Mouse (Mus musculus) MEL (cell line): ENCODE measurements around the gene Npnt. TPM values are rescaled to one million over a fixed set of nuclear protein-coding genes. Genes with fewer than 3 reads are reported as not detected.

Experiments used
- DNase-seq: peaks from one replicate; pipeline ENCODE4 v3.0.0; 2011; ENCODE audit warnings: low read depth, low spot score
- H3K27ac ChIP-seq: 2 replicates; pipeline ENCODE4 v1.5.1; 2012; ENCODE audit warnings: low read depth, mild to moderate bottlenecking, control low read depth, low read length, moderate library complexity; ENCODE audit not compliant: control insufficient read depth
- H3K27me3 ChIP-seq, 2 experiments: fragments of 150-350 bp in 1 of 2; sonication (generic) in 1 of 2; 2 replicates each; pipeline ENCODE4 v1.6.1; 2012; ENCODE audit warnings: low read length in 2 of 2, mild to moderate bottlenecking in 2 of 2, improper control_type of control experiment in 1 of 2, moderate library complexity in 1 of 2; ENCODE audit not compliant: insufficient read depth in 2 of 2, control insufficient read depth in 1 of 2
- H3K36me3 ChIP-seq, 2 experiments: 2 replicates each; pipeline ENCODE4 v1.6.1; 2012 to 2014; ENCODE audit warnings: low read length in 2 of 2, improper control_type of control experiment in 1 of 2, inconsistent platforms in 1 of 2, mild to moderate bottlenecking in 1 of 2; ENCODE audit not compliant: insufficient read depth in 2 of 2, control insufficient read depth in 1 of 2
- H3K4me1 ChIP-seq, 2 experiments: fragments of 150-350 bp in 1 of 2; sonication (generic) in 1 of 2; 2 replicates each; pipeline ENCODE4 v1.6.1; 2012; ENCODE audit warnings: low read length in 2 of 2, improper control_type of control experiment in 1 of 2, mild to moderate bottlenecking in 1 of 2; ENCODE audit not compliant: insufficient read depth in 2 of 2, control insufficient read depth in 1 of 2
- H3K4me3 ChIP-seq, 2 experiments: fragments of 150-350 bp in 1 of 2; sonication (generic) in 1 of 2; 2 replicates each; pipeline ENCODE4 v1.5.1; 2012; ENCODE audit warnings: low read depth in 2 of 2, low read length in 2 of 2, mild to moderate bottlenecking in 2 of 2, moderate library complexity in 2 of 2, control low read depth in 1 of 2, improper control_type of control experiment in 1 of 2; ENCODE audit not compliant: control insufficient read depth in 1 of 2, insufficient read depth in 1 of 2
- H3K79me2 ChIP-seq: 2 replicates; pipeline ENCODE4 v1.6.1; 2012; ENCODE audit warnings: mild to moderate bottlenecking, low read length, moderate library complexity; ENCODE audit not compliant: control insufficient read depth, poor library complexity, insufficient read depth
- H3K9ac ChIP-seq: 2 replicates; pipeline ENCODE4 v1.6.1; 2012; ENCODE audit warnings: low read depth, mild to moderate bottlenecking, control low read depth, low read length, moderate library complexity; ENCODE audit not compliant: control insufficient read depth, poor library complexity, severe bottlenecking
- H3K9me3 ChIP-seq: fragments of 150-350 bp; sonication (generic); replicated peaks from 2 replicates; pipeline ENCODE4 v1.6.1; 2012; ENCODE audit warnings: mild to moderate bottlenecking, low read length, improper control_type of control experiment, moderate library complexity; ENCODE audit not compliant: insufficient read depth
- CTCF ChIP-seq, 3 experiments: IDR thresholded peaks in 2 of 3; conservative IDR thresholded peaks in 1 of 3; 2 replicates each; pipeline ENCODE4 v1.5.1; 2011 to 2012; ENCODE audit warnings: low read length in 3 of 3, low read depth in 2 of 3, mild to moderate bottlenecking in 2 of 3, improper control_type of control experiment in 1 of 3, inconsistent platforms in 1 of 3, mixed read lengths in 1 of 3, moderate library complexity in 1 of 3; ENCODE audit not compliant: control insufficient read depth in 1 of 3, insufficient read depth in 1 of 3, poor library complexity in 1 of 3, severe bottlenecking in 1 of 3
- EP300 ChIP-seq, 2 experiments: IDR thresholded peaks; 2 replicates each; pipeline ENCODE4 v1.6.1; 2011; ENCODE audit warnings: improper control_type of control experiment in 2 of 2, low read length in 2 of 2, low read depth in 1 of 2, mild to moderate bottlenecking in 1 of 2
- ETS1 ChIP-seq: IDR thresholded peaks from 2 replicates; pipeline ENCODE4 v1.6.1; 2012; ENCODE audit warnings: low read depth, mild to moderate bottlenecking, inconsistent platforms, low read length, improper control_type of control experiment, moderate library complexity
- GABPA ChIP-seq: IDR thresholded peaks from 2 replicates; pipeline ENCODE4 v1.6.1; 2012; ENCODE audit warnings: low read depth, mild to moderate bottlenecking, inconsistent platforms, low read length, improper control_type of control experiment, moderate library complexity
- GATA1 ChIP-seq: IDR thresholded peaks from 2 replicates; pipeline ENCODE4 v1.6.1; 2011; ENCODE audit warnings: low read depth, low read length, improper control_type of control experiment
- HCFC1 ChIP-seq: IDR thresholded peaks from 2 replicates; pipeline ENCODE4 v1.6.1; 2012; ENCODE audit warnings: low read depth, mild to moderate bottlenecking, inconsistent platforms, low read length, improper control_type of control experiment, moderate library complexity
- KAT2A ChIP-seq: conservative IDR thresholded peaks from 2 replicates; pipeline ENCODE4 v1.6.1; 2012; ENCODE audit warnings: low read depth, low read length, improper control_type of control experiment, inconsistent platforms
- MAX ChIP-seq: IDR thresholded peaks from 2 replicates; pipeline ENCODE4 v1.6.1; 2011; ENCODE audit warnings: low read length, improper control_type of control experiment
- MEF2A ChIP-seq: IDR thresholded peaks from 2 replicates; pipeline ENCODE4 v1.6.1; 2014; ENCODE audit warnings: low read depth, mild to moderate bottlenecking, inconsistent platforms, low read length, improper control_type of control experiment; ENCODE audit not compliant: poor library complexity, insufficient replicate concordance, severe bottlenecking; ENCODE audit errors: extremely low read depth
- MXI1 ChIP-seq: IDR thresholded peaks from 2 replicates; pipeline ENCODE4 v1.6.1; 2011; ENCODE audit warnings: mild to moderate bottlenecking, low read depth, low read length, improper control_type of control experiment
- NELFE ChIP-seq: IDR thresholded peaks from 2 replicates; pipeline ENCODE4 v1.6.1; 2011; ENCODE audit warnings: low read depth, low read length, improper control_type of control experiment
- POLR2AphosphoS2 ChIP-seq: IDR thresholded peaks from 2 replicates; pipeline ENCODE4 v1.6.1; 2011; ENCODE audit warnings: low read length, improper control_type of control experiment
- POLR2AphosphoS5 ChIP-seq: IDR thresholded peaks from 2 replicates; pipeline ENCODE4 v1.6.1; 2012; ENCODE audit warnings: low read depth, borderline replicate concordance, mild to moderate bottlenecking, inconsistent platforms, low read length, moderate library complexity, mixed read lengths
- RCOR1 ChIP-seq: IDR thresholded peaks from 2 replicates; pipeline ENCODE4 v1.6.1; 2012; ENCODE audit warnings: low read depth, mild to moderate bottlenecking, inconsistent platforms, low read length, improper control_type of control experiment
- SIN3A ChIP-seq: IDR thresholded peaks from 2 replicates; pipeline ENCODE4 v1.6.1; 2012; ENCODE audit warnings: low read length, improper control_type of control experiment, inconsistent platforms
- SMC3 ChIP-seq: IDR thresholded peaks from 2 replicates; pipeline ENCODE4 v1.6.1; 2011; ENCODE audit warnings: low read depth, low read length, improper control_type of control experiment
- TAL1 ChIP-seq: IDR thresholded peaks from 2 replicates; pipeline ENCODE4 v1.6.1; 2012; ENCODE audit warnings: mild to moderate bottlenecking, inconsistent platforms, low read length, moderate library complexity, mixed read lengths
- TCF12 ChIP-seq: IDR thresholded peaks from 2 replicates; pipeline ENCODE4 v1.6.1; 2014; ENCODE audit warnings: low read depth, mild to moderate bottlenecking, inconsistent platforms, low read length, improper control_type of control experiment, moderate library complexity
- UBTF ChIP-seq: IDR thresholded peaks from 2 replicates; pipeline ENCODE4 v1.6.1; 2012; ENCODE audit warnings: low read depth, mild to moderate bottlenecking, inconsistent platforms, low read length, improper control_type of control experiment, moderate library complexity, borderline replicate concordance; ENCODE audit not compliant: insufficient read depth
- USF2 ChIP-seq, 2 experiments: IDR thresholded peaks; 2 replicates each; pipeline ENCODE4 v1.6.1; 2011 to 2012; ENCODE audit warnings: improper control_type of control experiment in 2 of 2, low read length in 2 of 2, borderline replicate concordance in 1 of 2, inconsistent platforms in 1 of 2, low read depth in 1 of 2, mild to moderate bottlenecking in 1 of 2; ENCODE audit not compliant: insufficient read depth in 1 of 2
- polyA plus RNA-seq, 2 experiments: library from polyadenylated mRNA; stranded (reverse) in 1 of 2; unstranded in 1 of 2; fragments of >175 nt in 1 of 2; fragments of >200 nt in 1 of 2; gene quantifications; 2 replicates each; pipeline versions ENCODE4 v1.2.1 to v1.2.4; 2012; ENCODE audit warnings: low replicate concordance in 2 of 2, low read depth in 1 of 2; ENCODE audit not compliant: insufficient read length in 2 of 2, insufficient read depth in 1 of 2, missing spikeins in 1 of 2
- total RNA-seq: library from RNA; depleted of rRNA; stranded (reverse); fragments of 300-350 nt; gene quantifications from 2 replicates; pipeline ENCODE4 v1.2.3, GENCODE M21; 2012

Npnt gene
- total and polyA plus RNA-seq, 3 experiments, result 0.06 TPM; not detected in 2

DNA sequence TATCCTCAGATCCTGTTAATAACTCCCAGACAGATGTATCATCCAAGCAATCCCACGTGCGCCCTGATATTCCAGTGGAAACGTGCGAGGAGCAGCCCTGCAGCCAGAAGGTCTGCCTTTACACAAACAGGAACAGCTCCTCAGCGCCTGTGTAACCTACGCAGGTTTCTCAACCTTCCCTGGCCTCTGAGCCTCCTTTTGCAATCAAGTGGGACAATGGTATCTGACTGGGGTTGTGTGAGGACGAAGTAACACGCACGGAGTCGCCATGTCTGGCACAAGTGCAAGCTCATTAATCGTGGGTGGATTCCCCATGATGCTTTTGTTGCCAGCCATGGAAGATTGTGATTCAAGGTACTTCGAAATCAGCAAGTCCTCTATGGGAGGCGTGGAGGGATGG, 86.2 kb downstream of the Npnt start:
- H3K4me3 ChIP-seq, result 0 out of 4 replicates have a peak overlapping the region, but pooled peaks of 1 of the 2 experiments have one; percentile 43

GRCm38 (mm10) chr3:132860796-132861195, 89.3 kb downstream of the Npnt start:
- H3K27ac ChIP-seq, result no peak overlapping the region
- peaks cover 0 to 8% of the 10 kb centered on the region in 2 experiments; a peak in 2 of 4 replicates for H3K36me3 ChIP-seq
- H3K9me3 ChIP-seq, result no peaks in the 10 kb centered on the region
- H3K4me1 ChIP-seq, result peaks cover 6 to 28% of the 10 kb centered on the region in 2 experiments
- TF ChIP-seq UBTF (no peak), POLR2AphosphoS5 (no peak), SMC3 (no peak), USF2 (IDR thresholded peaks at IDR 0.05; ENCODE audit: borderline replicate concordance in 1 of 2, insufficient read depth in 1 of 2, low read depth in 1 of 2, low read length in 2 of 2) (no peak)
- TF ChIP-seq, all 39 proteins: peak for 0
- Histone ChIP-seq H3K79me2 (no peaks in the 10 kb centered on the region), H3K9ac (no peak overlapping the region), H3K4me3 (no peak overlapping the region; a peak in 1 of 4 replicates), H3K27me3 (no peaks in the 10 kb centered on the region; a peak in 1 of 4 replicates)
- DNase-seq, result no peak

More for the DNA sequence above, 86.2 kb downstream of the Npnt start:
- Histone ChIP-seq H3K27ac (no peak overlapping the region), H3K9ac (no peak overlapping the region), H3K79me2 (no peaks in the 10 kb centered on the region), H3K27me3 (no peaks in the 10 kb centered on the region; a peak in 1 of 4 replicates), H3K36me3 (peaks cover 0 to 8% of the 10 kb centered on the region in 2 experiments; a peak in 2 of 4 replicates), H3K9me3 (no peaks in the 10 kb centered on the region), H3K4me1 (peaks cover 6 to 27% of the 10 kb centered on the region in 2 experiments)
- TF ChIP-seq POLR2AphosphoS2 (no peak), MEF2A (no peak), EP300 (IDR thresholded peaks at IDR 0.05; ENCODE audit: low read depth in 1 of 2, low read length in 2 of 2) (0 out of 4 replicates have a peak, but pooled peaks of 1 of the 2 experiments have one; percentile 8), CTCF (IDR thresholded peaks at IDR 0.05 in 2 of 3, conservative IDR thresholded peaks at IDR 0.05 in 1 of 3; ENCODE audit: control insufficient read depth in 1 of 3, insufficient read depth in 1 of 3, low read depth in 2 of 3, low read length in 3 of 3, poor library complexity in 1 of 3, severe bottlenecking in 1 of 3) (no peak), KAT2A (no peak)
- no peak for DNase-seq

- TF ChIP-seq TCF12, result peak; percentile 76
- TF ChIP-seq EP300 (IDR thresholded peaks at IDR 0.05; ENCODE audit: low read depth in 1 of 2, low read length in 2 of 2), result peak; percentile 61 to 63
- no peak for TF ChIP-seq HCFC1
- peak; percentile 29; the same call in 1 of the 2 replicates for TF ChIP-seq MXI1
- TF ChIP-seq TAL1, result 0 out of 2 replicates have a peak, but pooled peaks have one; percentile 33
- TF ChIP-seq NELFE, result no peak
- no peak for TF ChIP-seq GABPA
- no peak for TF ChIP-seq SIN3A
- TF ChIP-seq RCOR1, result peak; percentile 52; the same call in 1 of the 2 replicates
- TF ChIP-seq GATA1, result peak; percentile 48; the same call in 1 of the 2 replicates
- TF ChIP-seq MAX, result no peak
- 0 out of 2 replicates have a peak, but pooled peaks have one; percentile 18 for TF ChIP-seq ETS1
- TF ChIP-seq MEF2A, result no peak
- TF ChIP-seq, all 39 proteins: peak for 7
- peak overlapping the region; percentile 50 to 73 for H3K4me3 ChIP-seq
- no peaks in the 10 kb centered on the region for H3K27me3 ChIP-seq
- peak overlapping the region; percentile 36 for H3K9ac ChIP-seq
- DNase-seq, result peak; percentile 51
- H3K9me3 ChIP-seq, result no peaks in the 10 kb centered on the region
- H3K4me1 ChIP-seq, result peaks cover 5 to 25% of the 10 kb centered on the region in 2 experiments
- H3K27ac ChIP-seq, result no peak overlapping the region
- H3K36me3 ChIP-seq, result peaks cover 0 to 5% of the 10 kb centered on the region in 2 experiments; a peak in 2 of 4 replicates
- H3K79me2 ChIP-seq, result no peaks in the 10 kb centered on the region
These were observed 90.5 kb downstream of the Npnt start for GRCm38 (mm10) chr3:132859573-132859972.
